Mouse (Mus musculus) CD4-positive, CD25-positive, alpha-beta regulatory T cell, adult 2 months (primary cell): ENCODE measurements around the gene Adcy2.

Experiments used
- DNase-seq: peaks from one replicate; pipeline ENCODE4 v3.0.0-alpha.2; 2012; ENCODE audit warnings: low read depth, low spot score

Gene Adcy2

DNA sequence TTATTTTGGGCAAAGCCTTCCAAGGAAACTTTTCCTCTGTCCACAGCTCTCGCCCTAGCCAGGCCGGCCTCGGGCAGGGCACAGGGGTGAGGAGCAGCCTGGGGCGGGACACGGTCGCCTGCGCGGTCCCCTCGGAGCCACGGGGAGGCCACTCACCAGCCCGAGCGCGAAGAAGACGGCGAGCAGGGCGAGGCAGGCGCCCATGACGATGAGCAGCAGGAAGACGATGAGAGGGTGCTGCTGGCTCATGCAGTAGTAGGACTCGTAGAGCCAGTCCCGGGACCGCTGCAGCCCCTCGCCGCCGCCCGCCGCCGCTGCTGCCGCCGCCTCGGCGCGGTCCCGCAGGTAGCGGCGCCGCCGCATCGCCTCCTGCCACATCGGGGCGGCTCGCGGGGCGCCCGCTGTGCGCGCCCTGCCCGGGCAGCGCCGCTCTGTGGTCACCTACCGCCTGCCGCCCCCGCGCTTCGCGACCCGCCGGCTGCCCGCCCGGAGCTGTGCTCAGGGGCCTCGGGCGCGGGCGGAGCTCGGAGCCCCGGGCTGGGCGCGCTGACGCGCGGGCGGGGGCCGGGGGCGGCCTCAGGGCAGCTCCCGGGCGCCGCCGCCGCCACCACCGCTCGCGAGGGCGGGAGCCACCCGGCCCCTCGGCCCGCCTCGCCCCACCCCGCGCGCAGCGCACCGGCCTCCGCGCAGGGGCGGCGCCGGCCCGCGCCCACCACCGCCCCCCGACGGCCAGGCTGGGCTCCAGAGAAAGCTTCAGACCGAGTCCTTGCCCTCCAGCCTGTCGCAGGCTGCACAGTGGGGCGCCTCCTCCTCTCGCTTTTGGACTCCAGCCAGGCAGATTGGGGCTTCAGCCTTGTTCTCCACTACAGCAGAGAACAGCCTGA is at the start of gene Adcy2:
TSS of gene Adcy2 (minus strand) at position 624 of the 884 bp plus-strand sequence.
- DNase-seq = no peak

DNA sequence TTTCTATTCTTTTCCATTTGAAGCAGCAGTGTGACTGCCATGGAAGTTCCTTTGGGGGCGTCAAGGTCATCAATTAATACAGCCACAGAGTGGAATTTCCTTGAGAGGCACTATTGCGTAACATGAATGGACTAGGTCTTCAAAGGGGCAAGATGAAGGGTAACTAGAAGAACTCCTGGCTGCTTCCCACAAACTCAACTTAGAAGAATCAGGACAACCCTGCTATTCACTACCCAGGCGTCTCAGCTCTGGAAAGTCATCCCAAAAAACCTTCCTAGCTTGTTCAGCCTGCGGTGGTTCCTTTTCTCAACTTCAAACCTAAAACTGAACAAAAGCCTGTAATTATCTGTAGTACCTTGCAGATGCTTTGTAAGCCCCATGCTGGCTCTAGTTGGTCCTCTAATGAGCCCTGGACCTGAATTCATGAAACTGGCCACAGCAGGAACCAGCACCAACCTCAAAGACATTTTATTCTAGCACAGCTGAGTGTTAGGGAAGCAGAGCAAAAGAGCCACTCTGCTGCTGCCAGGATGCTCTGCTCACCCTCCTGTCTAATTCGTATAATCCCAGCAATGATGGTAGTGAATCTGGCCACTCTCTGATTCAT is 37.8 kb upstream of the Adcy2 start:
- no peak for DNase-seq

DNA sequence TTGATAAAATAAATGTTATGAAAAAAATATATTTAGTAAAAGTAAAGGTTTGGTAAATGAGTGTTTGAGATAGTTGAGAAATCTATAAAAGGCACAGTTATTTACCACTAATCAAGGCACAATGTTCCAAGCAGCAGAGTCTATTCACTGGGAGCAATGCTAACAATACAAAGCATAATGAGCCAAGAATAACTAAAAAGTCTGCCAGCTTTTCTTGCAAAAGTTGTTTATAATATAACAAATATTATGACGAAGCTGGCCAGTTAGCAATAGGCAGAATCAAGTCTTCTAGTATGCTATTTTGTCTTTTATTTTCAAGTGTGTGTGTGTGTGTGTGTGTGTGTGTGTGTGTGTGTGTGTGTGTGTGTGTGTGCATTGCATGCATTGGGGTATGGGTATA is 35.3 kb upstream of the Adcy2 start:
- DNase-seq = no peak

DNA sequence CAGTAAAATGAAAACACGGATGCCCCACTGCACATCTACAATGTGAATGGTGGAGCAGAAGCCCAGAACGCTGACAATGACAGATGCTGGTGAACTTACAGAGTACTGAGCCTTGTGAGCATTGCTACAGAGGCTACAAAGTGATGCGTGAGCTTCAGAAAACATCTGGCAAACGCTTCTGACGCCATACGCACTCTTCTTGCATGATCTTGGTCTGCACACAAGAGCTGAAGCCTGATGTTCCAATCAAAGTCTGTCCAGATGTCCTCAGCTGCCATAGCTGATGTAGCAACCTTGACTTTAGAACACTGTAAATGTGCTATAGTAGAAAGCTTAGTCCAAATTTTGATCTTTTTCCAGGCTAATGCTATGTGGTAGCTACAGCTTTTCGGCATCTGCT is 34.2 kb upstream of the Adcy2 start:
- DNase-seq = no peak

DNA sequence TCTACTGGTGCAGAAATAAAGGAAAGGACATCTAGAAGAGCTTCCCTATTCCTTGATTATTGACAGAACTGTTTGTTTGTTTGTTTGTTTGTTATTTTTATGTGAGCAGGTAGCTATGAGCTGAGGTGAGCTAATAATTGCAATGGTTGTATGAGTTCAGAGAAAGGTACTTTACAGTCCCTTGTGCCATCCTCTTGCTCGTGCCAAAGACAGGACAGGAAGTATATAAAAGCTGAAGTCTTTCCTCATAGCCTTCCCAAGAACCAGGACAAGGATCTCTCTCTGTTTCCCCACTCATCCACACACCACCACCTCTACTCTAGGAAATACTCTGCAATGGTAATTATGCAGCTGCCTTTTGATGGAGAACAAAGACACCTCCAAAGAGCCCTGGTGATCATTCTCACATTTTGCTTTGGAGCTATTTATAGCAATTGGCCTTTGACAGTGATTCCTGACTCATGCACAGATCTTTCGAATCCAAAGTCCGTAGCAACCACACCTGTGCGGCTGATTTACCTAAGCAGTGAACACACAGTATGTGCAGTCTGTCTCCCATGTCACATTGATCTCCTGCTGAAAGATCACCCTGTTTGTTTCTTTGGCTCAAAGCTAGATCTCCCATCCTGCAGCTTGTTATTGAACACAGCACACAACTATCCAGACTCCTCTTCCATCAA is 29.9 kb upstream of the Adcy2 start:
- no peak for DNase-seq

DNA sequence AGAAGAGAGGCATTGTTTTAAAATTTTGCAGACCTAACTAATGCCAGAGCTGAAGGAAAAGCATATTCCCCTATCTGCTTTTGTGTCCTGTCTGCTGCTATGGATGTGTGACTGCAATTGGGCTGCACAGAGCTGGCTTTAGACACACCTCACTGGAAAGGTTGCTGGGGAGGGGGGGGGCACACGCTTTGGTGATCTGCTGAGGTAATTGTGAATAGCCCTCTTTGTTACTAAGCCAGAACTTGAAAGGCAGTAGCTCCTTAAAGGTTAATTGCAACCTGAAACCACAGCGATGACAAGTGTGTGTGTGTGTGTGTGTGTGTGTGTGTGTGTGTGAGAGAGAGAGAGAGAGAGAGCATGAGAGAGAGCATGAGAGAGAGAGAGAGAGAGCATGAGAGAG is 25.6 kb upstream of the Adcy2 start:
- DNase-seq = no peak

DNA sequence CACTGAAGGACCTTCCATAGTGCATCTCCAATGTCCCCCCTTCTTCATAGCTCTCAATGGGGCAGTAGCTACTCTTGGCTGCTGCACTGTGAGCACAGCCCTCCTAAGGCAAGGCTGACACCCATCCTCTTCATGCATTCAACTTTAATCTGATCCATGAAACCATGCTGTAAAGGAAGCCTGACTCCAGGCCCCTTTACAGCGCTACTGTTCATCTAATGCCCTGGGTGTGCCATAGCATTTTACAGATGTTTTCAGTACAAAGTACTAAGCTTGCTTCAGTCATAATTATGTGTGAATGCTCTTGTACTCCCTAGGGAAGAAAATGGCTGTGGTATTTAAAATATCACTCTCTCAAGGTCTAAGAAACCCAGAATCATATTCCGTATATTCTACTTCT is 23.9 kb upstream of the Adcy2 start:
- DNase-seq = no peak

DNA sequence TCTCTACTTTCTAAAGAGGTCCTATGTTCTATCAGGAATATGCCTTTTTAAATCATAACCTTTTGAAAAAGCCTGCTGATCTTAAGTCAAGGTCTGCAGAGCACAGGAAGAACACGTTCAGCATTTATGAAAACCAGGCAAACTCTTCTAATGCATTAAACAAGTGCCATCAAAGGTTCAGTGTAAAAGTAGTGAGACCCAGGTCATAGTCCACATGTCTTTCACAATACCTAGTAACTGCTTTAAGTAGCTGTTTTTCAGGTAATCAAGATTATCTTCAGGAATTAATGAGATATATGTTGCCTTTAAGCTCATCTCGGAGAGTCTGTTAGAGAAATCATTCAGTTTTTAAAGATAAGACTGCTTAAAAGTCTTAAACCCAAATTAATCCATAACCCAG is 21.2 kb upstream of the Adcy2 start:
- DNase-seq = no peak

DNA sequence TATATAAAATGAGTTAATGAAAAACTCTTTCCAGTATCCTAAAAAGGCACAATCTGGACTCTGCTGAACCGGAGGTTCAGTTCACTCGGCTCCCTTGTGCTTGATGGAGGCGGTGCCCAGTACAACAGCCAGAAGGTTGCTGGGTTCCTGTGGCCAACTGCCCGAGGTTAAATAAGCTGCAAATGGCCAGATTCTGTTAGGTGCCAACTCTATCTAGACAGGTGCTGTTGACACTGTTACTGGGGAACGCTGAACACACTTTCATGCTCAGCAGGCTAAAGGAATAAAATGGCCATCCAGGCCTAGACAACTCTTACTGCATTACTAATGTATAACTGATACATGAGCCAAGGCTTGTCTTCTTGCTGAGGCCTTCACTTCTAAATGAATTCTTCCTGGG is 7.6 kb upstream of the Adcy2 start:
- DNase-seq = no peak

DNA sequence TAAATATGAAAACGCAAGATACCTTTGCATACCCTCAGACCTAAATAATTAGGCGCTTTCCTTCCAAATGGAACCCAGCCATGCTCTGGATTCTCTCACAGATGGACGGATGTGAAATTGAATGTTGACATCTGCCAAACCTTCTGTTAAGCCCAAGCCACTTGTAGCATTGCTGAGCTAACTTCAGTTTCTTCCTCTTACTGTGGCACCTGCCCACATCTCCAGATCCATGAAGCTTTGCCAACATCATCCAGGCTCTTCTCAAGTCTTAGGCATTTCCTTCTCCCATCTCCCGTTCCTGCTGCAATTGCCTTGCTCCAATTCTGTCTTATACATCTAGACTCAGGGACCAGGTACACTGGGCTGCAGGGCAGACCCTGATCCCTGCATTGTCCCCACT is 6.8 kb upstream of the Adcy2 start:
- DNase-seq = no peak

DNA sequence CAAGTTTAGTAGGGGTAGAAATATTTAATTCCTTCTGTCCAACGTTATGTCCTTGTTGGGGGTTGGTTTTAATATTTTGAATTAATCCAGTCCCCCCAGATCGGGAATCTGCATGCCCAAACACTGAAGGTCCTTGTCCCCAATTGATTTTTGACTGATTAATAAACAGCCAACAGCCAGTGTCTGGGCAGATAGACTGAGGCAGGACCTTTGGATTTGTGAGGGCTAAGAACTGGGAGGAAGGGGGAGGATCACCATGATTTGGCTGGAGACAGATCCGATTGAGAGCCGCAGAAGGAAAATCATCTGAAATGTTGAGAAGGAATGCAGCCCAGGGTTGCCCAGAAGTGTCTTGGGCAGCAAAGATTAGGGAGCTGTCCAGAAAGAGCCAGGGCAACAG is 5.1 kb upstream of the Adcy2 start:
- no peak for DNase-seq

DNA sequence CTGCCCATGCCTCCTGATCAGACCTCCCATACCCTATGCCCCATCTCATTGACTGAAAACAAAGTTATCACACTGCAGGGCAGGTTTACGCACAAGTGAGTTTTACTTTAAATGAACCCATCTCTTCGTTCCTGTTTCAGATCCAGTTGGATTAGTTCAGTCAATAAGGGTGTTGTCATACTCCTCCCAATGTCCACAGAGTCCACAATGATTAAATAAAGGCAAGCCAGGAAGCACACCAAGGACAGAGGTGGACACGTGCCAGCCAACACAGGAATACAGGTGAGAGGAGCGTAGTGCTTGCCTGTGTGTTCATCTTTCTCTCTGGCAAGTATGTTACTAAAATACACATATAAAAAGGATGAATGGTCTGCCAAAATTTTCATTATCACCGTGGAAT is 3.3 kb upstream of the Adcy2 start:
- DNase-seq = no peak

DNA sequence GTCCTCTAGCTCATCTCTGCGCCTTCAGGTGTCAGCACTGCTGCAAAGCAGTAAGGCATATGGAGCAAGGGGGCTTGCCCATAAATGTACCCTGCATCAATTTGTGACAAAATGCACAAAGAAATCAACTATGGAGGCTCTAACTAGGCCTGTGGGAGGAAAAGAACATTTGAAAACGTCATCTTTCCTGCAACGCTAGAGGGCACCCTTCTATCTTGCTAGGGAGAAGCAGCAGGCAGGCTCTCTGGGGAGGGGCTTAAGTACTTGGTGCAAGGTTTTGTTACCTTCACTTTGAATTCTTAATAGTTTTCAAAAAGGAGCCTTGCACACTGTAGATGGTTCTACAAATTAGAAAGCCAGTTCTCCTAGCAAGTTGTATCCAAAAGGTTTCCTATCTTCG is 2.8 kb upstream of the Adcy2 start:
- DNase-seq = no peak

DNA sequence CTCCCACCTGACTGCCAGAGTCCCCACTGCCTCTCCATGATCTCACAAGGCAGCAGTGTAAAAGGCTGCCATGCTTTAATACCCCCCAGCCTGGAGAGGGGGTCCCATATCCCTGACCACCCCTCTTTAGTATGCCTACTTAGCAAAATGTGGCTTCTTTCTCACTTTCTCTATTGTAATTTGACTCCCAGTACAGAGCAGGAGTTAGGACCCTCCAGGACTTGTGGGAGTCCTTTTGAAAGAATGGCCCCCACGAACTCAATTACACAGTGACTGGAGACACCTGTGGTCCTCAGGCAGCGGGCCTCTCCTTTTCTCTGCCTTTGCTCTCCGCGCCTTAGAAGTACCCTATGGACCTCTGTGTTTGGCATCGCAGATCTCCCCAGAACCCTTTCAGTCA is 485 bp upstream of the Adcy2 start:
- DNase-seq = no peak

DNA sequence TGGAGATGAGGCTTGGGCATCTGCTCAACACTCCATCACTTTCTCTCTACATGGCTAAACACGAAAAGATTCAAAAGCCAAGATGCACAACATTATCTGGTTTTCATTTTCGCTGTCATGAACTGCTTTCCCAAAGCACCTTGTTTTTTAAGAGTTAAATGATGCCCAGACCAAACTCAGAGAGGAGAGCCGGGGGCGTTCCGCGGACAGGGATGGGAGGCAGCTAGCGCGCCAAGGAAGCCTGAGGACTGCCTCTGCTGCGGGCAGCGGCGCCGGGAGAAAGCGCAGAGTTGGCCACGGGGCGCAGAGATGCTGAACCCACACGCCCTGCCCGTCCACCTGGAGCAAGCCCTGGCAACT is 803 bp downstream of the Adcy2 start:
- no peak for DNase-seq

DNA sequence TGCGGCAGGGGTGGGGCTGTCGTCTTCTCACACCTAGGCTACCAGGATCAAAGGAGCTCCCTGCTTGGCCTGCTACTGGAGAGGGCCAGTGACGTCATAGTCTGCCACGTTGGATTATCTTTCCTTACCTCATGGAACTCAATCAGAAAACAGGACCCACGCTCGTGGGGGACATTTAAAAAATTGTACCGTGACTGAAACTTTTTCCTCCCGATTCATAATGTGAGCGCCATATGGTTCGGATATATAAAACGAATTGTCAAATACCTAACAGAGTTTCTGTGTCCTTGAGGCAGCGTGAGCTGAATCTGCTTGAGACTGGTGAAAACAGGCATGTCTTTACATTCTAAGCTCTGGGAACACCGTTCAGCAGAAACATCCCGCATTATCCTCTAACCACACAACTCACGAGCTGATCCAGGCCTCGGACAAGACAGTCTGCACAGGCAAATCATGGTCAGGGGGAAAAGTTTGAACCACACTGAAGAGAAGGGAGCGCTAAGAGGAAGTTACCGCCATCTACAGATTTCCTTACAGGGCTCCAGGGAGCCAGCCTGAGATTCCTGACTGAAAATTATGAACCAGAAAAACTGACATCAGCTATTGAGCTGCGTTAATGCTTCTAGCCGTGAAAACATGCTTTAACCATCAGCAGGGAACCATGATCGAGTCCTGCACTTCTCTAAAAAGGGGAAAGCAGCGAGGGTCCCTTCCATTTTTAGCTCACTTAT is 1.4 kb downstream of the Adcy2 start:
- DNase-seq = no peak

DNA sequence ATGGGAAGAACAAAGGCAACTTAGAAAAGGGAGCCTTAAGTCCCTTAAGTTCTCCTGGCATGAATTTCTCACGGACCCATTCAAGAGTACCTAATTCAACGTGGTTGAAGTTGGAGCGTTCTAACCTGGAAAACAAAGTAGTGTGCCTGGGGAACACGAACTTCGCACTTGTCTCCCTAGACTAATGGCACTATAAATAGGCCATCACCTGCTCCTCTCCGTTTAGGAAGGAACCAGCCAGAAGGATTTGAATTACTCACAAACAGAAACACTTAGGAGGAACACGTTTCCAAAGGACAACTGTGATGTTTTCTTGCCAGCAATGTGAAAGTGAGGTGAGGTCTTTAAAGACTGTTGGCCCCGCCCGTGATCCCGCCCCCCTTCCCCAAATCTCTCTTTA is 2.0 kb downstream of the Adcy2 start:
- no peak for DNase-seq

DNA sequence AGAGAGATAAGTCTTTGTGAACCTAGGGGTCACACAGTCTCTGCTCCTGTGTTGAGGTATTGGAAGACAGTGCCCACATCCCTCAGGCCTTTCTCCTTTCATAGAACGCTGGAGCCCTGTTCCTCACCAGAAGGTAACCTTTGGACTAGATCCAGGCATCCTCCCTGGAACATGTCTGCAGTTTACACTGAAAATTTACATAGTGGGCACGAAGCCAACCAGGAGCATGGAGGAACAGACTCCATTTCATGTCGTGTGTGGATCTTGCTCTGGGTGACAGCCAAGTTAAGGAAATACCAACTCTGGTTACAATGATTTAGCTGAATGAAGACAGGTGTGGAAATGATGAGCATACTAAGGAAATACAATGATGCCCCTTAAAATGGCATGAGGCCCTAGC is 2.7 kb downstream of the Adcy2 start:
- no peak for DNase-seq

DNA sequence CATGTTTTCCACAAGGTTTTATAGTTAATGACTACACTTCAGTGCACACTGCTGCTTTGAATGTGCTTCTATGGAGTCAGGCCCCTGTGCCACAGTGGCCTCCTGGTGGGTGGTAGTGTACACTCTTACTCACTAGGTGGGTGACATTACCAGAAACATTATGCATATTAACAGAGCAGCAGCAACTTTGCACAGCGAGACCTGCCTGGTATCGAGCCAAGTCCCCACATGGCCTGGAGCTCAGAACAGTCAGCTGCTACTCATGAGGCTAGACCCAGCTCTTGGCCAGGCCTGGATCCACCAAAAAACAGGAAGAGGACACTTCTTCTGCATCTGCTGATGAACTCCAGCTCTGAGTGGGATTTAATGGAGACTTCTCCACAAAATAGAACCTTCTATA is 13.6 kb downstream of the Adcy2 start:
- no peak for DNase-seq

DNA sequence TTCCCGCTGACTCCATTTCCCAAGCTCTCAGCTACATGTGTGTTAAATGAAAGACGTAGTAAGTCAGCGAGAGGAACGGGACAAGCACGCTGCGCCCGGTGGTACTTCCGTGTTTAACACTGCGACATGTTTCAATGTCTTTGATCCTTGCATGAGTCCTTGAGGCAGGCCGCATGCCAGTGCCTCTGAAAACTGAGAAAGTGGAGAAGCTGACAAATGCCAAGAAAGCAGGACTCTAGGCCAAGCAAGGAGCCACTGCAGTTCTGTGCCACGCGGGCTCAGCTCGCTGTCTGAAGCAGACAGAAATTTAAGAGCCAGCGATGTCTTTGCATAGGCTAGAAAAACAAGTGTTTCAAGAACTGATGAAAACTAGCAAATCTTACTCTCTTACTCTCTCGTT is 15.3 kb downstream of the Adcy2 start:
- DNase-seq = no peak

DNA sequence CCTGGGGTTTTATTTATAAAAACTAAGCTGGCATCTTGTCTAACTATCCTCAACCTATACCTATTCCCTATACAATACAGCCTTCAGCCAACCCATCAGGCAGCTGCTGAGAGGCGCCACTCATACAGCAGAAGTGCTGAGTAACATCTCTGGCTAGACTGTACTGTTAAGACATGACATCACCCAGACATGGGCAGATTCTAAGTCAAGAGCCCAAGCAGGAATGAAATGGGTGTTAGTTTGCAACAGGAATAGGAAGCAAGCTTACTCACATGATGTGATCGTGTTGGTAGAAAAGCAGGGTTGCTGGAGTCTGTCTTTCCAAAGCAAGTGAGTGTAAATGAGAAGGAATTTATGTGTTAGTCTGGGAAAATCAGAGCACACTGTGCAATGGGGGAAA is 18.3 kb downstream of the Adcy2 start:
- no peak for DNase-seq

DNA sequence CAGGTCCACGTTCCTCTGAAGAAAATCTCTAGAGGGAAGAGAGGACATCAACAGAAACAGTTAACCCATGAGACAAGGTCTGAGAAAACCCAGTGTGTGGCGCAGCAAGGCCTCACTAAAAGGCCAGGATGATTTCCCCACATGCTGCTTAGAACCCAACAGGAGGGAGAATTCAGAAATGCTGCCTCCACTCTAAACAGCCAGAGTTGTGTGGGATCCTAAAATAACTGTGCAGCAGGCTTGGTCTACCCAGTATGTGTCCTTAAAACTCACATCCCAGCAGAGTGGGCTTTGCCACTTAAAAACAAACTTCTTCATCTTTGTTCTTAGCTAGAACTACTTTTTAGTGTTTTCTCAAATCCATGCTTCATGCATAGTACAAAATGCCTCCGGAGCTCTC is 26.2 kb downstream of the Adcy2 start:
- DNase-seq = no peak
